Mouse (Mus musculus): ENCODE measurements around the gene Atp1a2. TPM values are rescaled to one million over a fixed set of nuclear protein-coding genes. Genes with fewer than 3 reads are reported as not detected.

Atp1a2 gene
- polyA plus RNA-seq, 1 experiment from 2014 or later = 3.0 TPM

DNA sequence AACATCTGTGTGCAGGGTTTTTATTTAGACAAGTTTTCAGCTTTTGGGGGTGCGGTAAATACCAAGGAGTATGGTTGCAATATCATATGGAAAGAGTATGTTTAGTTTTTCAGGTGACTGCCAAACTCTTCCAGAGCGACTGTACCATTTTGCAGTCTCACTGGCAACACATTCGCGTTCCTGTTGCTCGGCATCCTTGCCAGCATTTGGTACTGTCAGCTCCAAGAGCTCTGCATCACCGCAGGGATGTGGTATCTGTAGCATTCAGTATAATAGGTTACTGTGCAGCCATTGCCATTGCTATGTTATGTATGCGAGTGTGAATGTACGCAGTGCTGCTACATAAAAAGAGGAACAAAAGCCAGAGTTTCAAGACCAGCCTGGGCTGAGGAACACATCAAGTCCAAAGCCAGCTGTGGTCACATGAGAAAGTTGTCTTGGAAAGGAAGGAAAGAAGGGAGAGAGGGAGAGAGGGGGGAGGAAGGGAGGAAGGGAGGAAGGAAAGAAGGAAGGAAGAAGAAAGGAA, 33.6 kb upstream of the Atp1a2 start:
- DNase-seq (ENCODE audit: low spot score) = no peak
- WGBS = 80% methylated on average over 8 of the region's 8 CpGs
- H3K36me3 ChIP-seq = no peaks in the 10 kb centered on the region
- peaks cover 21% of the 10 kb centered on the region for H3K4me1 ChIP-seq
- no peaks in the 10 kb centered on the region for H3K9me3 ChIP-seq (replicated peaks)
- no peak overlapping the region for H3K4me3 ChIP-seq
- H3K27ac ChIP-seq (replicated peaks) = no peak overlapping the region
- peaks cover 97% of the 10 kb centered on the region for H3K27me3 ChIP-seq (ENCODE audit: low read depth, poor library complexity, severe bottlenecking)

DNA sequence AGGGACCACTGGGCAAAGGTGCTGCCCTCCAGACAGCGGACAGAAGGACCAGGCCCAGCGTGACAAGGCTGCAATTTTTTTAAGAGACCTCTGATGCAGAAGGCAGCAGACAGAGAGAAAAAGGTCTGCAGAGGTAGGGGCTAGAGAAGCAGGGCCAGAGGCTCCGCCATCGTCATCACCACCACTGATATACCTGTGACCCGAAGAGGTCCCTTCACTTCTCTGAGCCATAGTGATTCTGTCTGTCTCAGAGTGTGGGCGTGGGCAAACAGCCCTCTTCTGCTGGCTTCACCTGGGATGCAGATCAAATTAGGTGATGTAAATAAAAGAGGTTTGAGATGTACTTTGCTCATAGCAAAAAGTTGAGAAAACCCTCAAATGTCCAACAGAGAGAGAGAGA, 31.8 kb upstream of the Atp1a2 start:
- peak overlapping the region; percentile 64; the same call in 1 of the 2 replicates for H3K27ac ChIP-seq (replicated peaks)
- peaks cover 99% of the 10 kb centered on the region for H3K27me3 ChIP-seq (ENCODE audit: low read depth, poor library complexity, severe bottlenecking)
- no peaks in the 10 kb centered on the region for H3K36me3 ChIP-seq
- H3K4me3 ChIP-seq = no peak overlapping the region
- WGBS = 74% methylated on average over 6 of the region's 6 CpGs
- peaks cover 32% of the 10 kb centered on the region for H3K4me1 ChIP-seq
- no peak for DNase-seq (ENCODE audit: low spot score)
- H3K9me3 ChIP-seq (replicated peaks) = no peaks in the 10 kb centered on the region

DNA sequence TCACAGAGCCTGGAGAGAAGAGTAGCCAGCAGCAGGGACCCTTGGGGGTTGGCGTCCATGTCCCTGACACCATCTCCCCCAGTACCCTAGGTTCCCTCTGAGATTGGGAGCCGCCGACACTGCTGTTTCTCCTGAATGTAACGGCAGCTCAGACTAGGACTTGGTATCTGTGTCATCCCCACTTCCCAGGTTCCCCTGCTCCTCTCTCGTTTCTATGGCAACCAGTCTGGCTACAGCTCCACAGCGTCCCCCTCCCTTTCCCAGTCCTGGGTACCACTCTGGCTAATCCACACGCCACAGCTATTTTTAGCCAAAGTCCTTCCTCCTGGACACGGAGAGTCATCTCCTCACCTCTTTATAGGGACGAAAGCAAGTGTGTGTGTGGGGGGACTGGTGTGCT, 31.3 kb upstream of the Atp1a2 start, which contains the start of gene Kcnj9:
Kcnj9 (minus strand) TSS at position 188 of the 400 bp plus-strand sequence.
- peaks cover 99% of the 10 kb centered on the region for H3K27me3 ChIP-seq (ENCODE audit: low read depth, poor library complexity, severe bottlenecking)
- H3K4me1 ChIP-seq = peaks cover 37% of the 10 kb centered on the region
- no peaks in the 10 kb centered on the region for H3K36me3 ChIP-seq
- peak within 1 kb of the TSS; percentile 64; the same call in 1 of the 2 replicates for H3K27ac ChIP-seq (replicated peaks)
- WGBS = 26% methylated on average over 9 of the region's 9 CpGs
- H3K9me3 ChIP-seq (replicated peaks) = no peaks in the 10 kb centered on the region
- H3K4me3 ChIP-seq = peak within 1 kb of the TSS; percentile 36
- peak; percentile 51 for DNase-seq (ENCODE audit: low spot score)

DNA sequence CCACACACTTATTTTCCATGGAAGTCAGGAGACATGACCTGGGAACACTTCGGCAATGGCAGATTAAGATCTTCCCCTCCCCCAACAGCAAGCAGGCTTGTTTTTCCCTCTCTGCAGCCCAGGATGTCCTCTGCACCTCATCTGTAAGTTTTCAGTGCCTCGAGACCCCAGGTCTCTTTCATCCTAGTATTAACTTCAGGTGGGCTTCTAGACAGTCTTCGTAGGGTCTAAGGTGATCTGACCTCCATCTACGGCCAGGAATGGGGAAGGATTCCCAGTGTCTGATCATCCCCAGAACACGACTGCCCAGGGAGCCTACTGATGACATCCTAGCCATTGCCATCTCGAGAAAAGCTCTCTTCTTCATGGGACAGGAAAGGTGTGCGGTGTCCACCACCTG, 30.6 kb upstream of the Atp1a2 start:
- no peak overlapping the region; the same call in 1 of the 2 replicates for H3K27ac ChIP-seq (replicated peaks)
- DNase-seq (ENCODE audit: low spot score) = no peak
- H3K27me3 ChIP-seq (ENCODE audit: low read depth, poor library complexity, severe bottlenecking) = peaks cover 97% of the 10 kb centered on the region
- no peaks in the 10 kb centered on the region for H3K36me3 ChIP-seq
- H3K4me3 ChIP-seq = no peak overlapping the region
- WGBS = 83% methylated on average over 7 of the region's 7 CpGs
- H3K4me1 ChIP-seq = peaks cover 40% of the 10 kb centered on the region
- H3K9me3 ChIP-seq (replicated peaks) = no peaks in the 10 kb centered on the region

DNA sequence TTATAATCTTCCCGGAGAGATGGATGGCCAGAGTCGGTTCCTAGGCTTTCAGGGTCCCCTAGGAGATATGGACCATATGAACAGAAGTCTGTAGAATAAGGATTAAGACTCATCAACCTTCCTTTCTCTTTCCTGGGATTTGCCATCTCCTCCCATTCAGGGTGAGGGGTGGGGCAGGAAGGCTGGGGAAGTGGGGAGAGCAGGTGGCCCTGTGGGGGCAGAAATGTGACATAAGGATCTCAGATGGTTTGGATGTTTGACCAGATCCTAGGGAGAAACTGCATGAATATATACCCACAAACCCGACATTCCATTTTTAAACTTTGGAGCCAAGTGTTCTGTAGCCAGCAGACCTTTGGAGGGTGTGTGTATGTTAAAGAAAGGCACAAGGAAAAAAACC, 30.2 kb upstream of the Atp1a2 start:
- Histone ChIP-seq H3K4me3 (no peak overlapping the region), H3K27me3 (ENCODE audit: low read depth, poor library complexity, severe bottlenecking) (peaks cover 99% of the 10 kb centered on the region), H3K9me3 (replicated peaks) (no peaks in the 10 kb centered on the region), H3K4me1 (peaks cover 44% of the 10 kb centered on the region), H3K27ac (replicated peaks) (no peak overlapping the region), H3K36me3 (no peaks in the 10 kb centered on the region)
- no peak for DNase-seq (ENCODE audit: low spot score)
- WGBS = 85% methylated on average over 3 of the region's 3 CpGs

DNA sequence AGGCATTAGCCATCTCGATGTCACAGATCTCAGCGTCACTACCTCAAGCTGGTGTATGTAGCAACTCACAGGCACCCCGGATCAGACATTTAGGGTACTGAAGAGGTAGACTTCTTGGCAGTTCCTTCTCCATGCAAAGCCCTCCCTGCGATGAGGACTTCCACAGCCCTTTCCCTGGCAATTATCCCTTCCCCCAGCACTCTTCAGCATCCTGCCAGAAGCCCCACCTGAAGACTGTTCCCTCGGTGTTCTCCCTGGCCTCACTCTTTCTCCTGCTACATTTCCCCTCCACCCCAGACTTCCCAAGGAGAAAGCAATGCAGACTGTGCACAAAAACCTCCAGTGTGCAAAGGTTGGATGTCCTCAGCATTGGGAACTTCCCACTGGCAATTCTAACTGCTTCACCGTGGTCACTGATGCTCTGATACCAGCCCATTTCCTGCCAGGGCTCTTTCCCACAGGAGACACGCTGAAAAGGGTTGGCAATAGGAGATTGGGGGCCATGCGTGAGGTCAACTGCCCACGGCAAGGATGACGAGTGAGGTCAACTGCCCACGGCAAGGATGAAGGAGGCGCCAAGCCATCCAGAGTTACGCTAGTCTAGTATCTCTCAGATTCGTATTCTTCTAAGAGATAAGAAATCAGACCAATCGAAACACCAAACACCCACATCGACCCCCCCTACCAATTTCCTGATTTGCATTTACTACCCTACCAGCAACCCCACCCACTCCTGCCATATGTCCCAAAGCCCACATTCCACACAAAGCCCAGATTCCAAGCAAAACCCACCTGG, 29.5 kb upstream of the Atp1a2 start:
- peaks cover 51% of the 10 kb centered on the region for H3K4me1 ChIP-seq

DNA sequence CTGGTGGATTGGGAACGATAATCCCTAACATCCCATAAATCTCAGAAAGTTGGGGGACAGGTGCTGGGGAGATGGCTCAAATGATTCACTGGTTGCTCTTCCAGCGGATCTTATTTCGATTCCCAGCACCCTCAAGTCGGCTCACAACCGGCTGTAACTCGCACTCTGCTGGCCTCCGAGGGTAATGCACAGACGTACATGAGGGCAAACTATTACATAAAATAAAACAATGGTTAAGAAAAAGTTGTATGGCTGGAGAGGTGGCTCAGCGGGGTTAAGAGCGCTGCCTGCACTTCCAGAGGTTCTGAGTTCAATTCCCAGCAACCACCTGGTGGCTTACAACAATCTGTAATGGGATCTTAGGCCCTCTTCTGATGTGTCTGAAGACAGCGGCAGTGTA, 28.8 kb upstream of the Atp1a2 start:
- Histone ChIP-seq H3K36me3 (no peaks in the 10 kb centered on the region), H3K27me3 (ENCODE audit: low read depth, poor library complexity, severe bottlenecking) (peaks cover 97% of the 10 kb centered on the region), H3K4me3 (peak overlapping the region; percentile 59), H3K9me3 (replicated peaks) (no peaks in the 10 kb centered on the region), H3K4me1 (peaks cover 54% of the 10 kb centered on the region), H3K27ac (replicated peaks) (no peak overlapping the region; the same call in 1 of the 2 replicates)
- DNase-seq (ENCODE audit: low spot score) = no peak
- WGBS = 60% methylated on average over 11 of the region's 11 CpGs

More for the DNA sequence above, 29.5 kb upstream of the Atp1a2 start:
- H3K4me3 ChIP-seq = no peak overlapping the region
- H3K36me3 ChIP-seq = no peaks in the 10 kb centered on the region
- no peaks in the 10 kb centered on the region for H3K9me3 ChIP-seq (replicated peaks)
- WGBS = 91% methylated on average over 16 of the region's 16 CpGs
- no peak overlapping the region for H3K27ac ChIP-seq (replicated peaks)
- H3K27me3 ChIP-seq (ENCODE audit: low read depth, poor library complexity, severe bottlenecking) = peaks cover 97% of the 10 kb centered on the region
- DNase-seq (ENCODE audit: low spot score) = no peak

DNA sequence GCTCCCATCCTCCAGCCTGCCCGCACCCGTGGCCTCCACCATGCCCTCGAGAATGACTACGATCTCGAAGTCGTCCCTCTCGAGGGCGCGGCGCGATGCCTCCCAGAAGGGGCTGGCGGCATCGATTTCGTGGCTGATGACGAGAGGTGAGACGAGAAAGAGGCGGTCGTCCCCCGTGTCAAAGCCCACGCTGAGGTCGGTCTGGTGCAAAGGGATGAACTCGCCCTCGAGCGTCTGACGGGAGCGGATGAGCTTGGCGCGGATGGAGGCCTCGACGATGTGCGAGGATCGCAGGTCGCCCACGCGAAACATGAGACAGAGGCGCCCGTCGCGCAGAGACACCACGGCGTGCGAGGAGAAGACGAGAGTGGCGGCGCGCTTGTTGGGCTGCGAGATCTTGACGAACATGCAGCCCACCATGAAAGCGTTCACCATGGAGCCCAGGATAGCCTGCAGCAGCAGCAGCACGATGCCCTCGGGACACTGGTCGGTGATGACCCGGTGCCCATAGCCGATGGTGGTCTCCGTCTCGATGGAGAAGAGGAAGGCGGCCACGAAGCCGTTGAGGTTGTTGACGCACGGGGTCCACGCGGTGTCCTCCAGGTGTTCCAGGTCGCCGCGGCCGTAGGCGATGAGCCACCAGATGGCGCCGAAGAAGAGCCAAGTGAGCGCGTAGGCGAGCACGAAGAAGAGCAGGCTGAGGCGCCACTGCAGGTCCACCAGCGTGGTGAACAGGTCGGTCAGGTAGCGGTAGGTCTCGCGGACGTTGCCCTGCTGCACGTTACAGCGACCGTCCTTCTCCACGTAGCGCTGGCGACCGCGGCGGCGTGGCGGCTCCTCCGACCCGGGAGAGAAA, 28.0 kb upstream of the Atp1a2 start:
- Histone ChIP-seq H3K27ac (replicated peaks) (peak overlapping the region; percentile 50; the same call in 1 of the 2 replicates), H3K9me3 (replicated peaks) (no peaks in the 10 kb centered on the region), H3K4me1 (peaks cover 54% of the 10 kb centered on the region), H3K36me3 (no peaks in the 10 kb centered on the region), H3K27me3 (ENCODE audit: low read depth, poor library complexity, severe bottlenecking) (peaks cover 97% of the 10 kb centered on the region), H3K4me3 (peak overlapping the region; percentile 59)
- peak; percentile 70 for DNase-seq (ENCODE audit: low spot score)
- 22% methylated on average over 94 of the region's 94 CpGs for WGBS

DNA sequence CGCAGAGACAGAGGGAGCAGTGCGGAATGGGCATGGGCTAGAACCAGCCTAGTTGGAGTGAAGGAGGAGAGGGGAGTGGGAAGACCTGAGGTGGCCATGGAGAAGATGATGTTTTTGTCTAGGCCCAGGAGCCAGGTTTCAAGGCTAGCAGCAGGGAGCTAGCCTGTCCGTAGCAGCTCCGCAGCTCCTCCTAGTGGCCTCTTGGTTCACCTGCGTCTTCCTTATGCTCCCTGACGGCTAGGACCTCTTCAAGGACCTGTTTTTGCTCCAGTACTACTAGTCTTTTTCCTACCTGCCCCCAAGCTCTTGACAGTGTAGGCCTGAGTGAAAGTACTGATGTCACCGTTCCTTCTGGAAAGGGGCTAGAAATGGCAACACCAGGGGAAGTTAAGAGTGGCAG, 26.9 kb upstream of the Atp1a2 start:
- no peak overlapping the region for H3K4me3 ChIP-seq
- WGBS = 7% methylated on average over 7 of the region's 7 CpGs
- peak; percentile 78 for DNase-seq (ENCODE audit: low spot score)
- H3K27ac ChIP-seq (replicated peaks) = peak overlapping the region; percentile 52; the same call in 1 of the 2 replicates
- peaks cover 59% of the 10 kb centered on the region for H3K4me1 ChIP-seq
- peaks cover 90% of the 10 kb centered on the region for H3K27me3 ChIP-seq (ENCODE audit: low read depth, poor library complexity, severe bottlenecking)
- peaks cover 5% of the 10 kb centered on the region; the same call in 1 of the 2 replicates for H3K36me3 ChIP-seq
- no peaks in the 10 kb centered on the region for H3K9me3 ChIP-seq (replicated peaks)

DNA sequence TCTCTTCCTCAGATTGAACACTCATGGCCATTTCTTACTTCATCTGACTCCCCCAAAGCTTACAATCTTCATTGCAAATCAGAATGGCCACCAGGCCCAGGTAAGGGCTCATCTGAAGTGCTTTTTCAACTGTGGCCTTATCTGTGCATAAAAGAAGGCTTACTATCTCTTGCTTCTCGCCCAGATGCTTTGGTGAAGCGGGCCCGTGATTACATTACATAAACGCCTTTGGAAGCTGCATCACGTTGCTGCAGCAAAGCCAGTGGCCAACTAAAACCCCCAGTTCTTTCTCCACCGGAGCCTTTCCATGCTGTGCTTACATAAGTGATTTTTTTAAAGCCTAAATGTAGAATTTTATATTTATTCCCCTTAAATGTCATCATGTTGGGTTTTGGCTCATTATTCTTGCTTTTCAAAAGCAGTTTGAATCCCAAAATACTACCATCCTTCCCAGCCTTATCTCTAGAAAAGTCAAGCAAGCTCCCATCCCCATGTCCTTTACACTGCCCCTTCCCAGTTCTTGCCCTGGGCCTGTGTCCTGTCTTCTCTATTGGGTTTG, 26.0 kb upstream of the Atp1a2 start:
- Histone ChIP-seq H3K4me3 (no peak overlapping the region), H3K27ac (replicated peaks) (peak overlapping the region; percentile 52), H3K27me3 (ENCODE audit: low read depth, poor library complexity, severe bottlenecking) (peaks cover 85% of the 10 kb centered on the region), H3K9me3 (replicated peaks) (no peaks in the 10 kb centered on the region), H3K4me1 (peaks cover 59% of the 10 kb centered on the region), H3K36me3 (peaks cover 13% of the 10 kb centered on the region)
- DNase-seq (ENCODE audit: low spot score) = no peak
- 46% methylated on average over 6 of the region's 6 CpGs for WGBS

DNA sequence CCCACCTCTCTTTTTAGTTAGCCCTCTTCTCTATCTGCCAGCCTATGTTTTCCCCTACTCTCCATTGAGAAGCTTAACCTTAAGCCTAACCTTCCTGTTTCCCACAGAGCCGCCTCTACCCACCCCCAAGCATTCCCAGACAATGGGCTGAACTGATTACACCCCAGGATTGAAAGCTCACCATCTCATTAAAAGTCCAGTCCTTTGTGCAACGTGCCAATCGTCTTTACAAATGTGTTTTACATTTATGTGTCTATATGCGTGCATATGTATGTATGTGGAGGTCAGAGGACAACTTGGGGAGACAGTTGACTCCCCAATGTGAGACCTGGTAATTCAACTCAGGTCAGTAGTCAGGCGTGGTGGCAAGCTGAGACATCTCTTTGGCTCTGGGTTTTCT, 25.4 kb upstream of the Atp1a2 start:
- Histone ChIP-seq H3K9me3 (replicated peaks) (no peaks in the 10 kb centered on the region), H3K27me3 (ENCODE audit: low read depth, poor library complexity, severe bottlenecking) (peaks cover 85% of the 10 kb centered on the region), H3K4me3 (no peak overlapping the region), H3K4me1 (peaks cover 58% of the 10 kb centered on the region), H3K27ac (replicated peaks) (no peak overlapping the region; the same call in 1 of the 2 replicates), H3K36me3 (peaks cover 19% of the 10 kb centered on the region)
- DNase-seq (ENCODE audit: low spot score) = no peak
- 15% methylated on average over 5 of the region's 5 CpGs for WGBS

DNA sequence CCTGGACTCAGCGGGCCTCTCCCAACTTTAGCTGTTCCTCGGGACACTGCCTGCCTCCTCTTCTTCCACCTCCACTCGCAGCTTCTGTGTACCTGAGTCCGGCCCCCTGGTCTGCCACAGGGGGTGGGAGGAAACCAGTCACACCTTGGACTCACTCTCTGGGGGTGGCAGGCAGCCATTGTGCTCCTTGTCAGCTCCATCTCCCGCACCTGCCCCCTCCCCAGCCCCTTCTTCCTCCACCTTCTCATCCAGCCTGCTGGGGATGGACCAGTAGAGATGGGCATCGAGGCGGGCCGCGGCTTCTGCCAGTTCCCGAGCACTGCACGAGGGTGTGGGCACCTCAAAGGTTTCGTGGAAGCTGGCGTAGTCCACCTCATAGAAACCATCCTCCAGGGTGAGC, 24.9 kb upstream of the Atp1a2 start:
- no peak for DNase-seq (ENCODE audit: low spot score)
- whole genome bisulfite sequencing = 45% methylated on average over 13 of the region's 13 CpGs
- Histone ChIP-seq H3K36me3 (peaks cover 25% of the 10 kb centered on the region), H3K27ac (replicated peaks) (peak overlapping the region; percentile 49), H3K9me3 (replicated peaks) (no peaks in the 10 kb centered on the region), H3K4me1 (peaks cover 64% of the 10 kb centered on the region), H3K4me3 (no peak overlapping the region), H3K27me3 (ENCODE audit: low read depth, poor library complexity, severe bottlenecking) (peaks cover 85% of the 10 kb centered on the region)
